Mouse (Mus musculus) heart, postnatal 4 days (tissue): Measurements from ENCODE around the gene Cul5. TPM values are rescaled to one million over a fixed set of nuclear protein-coding genes. Genes with fewer than 3 reads are reported as not detected.

Experiments used
- DNase-seq: peaks from one replicate; pipeline ENCODE4 v3.0.0; 2021
- total RNA-seq, 2 experiments: library from RNA; stranded (reverse); gene quantifications; 2 replicates each; pipeline ENCODE4 v1.2.3; 2021

Gene Cul5
- 10 to 100 TPM; 41.7 to 42.6 TPM for total RNA-seq

DNA sequence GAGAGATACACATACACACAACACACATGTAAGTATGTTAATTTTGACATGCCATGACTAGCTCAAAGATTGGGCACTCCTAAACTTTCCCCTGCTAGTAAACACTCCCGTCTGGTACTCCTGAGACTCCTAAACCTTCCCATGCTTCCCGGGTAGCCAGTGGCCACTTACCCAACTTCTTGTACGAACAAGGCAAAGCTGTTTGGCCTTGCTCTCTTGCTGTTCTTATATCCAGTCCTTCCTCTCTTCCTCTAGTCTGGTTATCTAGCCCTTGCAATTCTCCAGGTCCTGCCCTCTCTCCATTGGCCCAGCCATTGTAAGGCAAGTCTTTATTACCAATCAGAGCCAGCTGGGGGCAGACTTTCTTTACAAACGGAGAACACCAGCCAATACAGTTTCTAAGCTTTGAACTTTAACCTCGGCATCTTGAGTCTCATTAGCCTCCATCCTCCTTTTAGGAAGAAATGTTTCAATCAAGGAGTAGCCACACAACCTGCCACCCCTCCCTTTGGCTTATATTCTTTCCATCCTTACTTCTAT lies at the start of gene Cul5:
TSS of gene Cul5 (minus strand) at position 335 of the 540 bp plus-strand sequence.
- peak; percentile 33 for DNase-seq

DNA sequence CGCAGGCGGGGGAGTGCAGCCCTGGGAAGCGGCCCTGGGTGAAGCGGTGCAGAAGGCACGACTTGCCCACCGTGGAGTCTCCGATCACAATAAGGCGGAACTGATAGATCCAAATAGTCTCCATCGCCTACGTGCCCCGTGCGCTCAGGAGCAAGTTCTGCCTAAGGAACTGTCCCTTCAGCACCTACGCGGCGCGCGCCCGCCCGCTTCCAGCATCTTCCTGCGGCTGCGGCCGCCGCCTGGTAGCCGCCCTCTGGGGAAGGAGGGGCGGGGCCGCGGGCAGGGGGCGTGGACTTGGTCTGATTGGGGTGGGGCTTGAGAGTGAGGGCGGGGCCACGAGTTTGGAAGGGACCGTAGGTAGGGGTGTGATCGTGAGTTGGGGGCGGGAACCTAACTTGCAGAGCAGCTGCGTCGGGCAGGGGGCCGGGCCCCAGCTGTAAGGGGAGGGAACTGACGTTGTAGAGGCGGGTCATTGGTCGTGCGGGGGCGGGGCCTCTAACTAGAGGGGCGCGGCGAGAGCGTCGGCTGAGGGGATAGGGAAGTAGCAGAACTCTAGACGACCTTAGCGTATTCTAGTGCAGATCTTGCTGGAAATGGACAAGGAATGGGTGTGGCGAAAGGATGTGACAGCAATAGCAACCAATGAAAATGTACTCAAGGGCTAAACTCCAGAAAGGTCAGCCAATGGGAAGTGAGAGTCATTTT lies 36.3 kb upstream of the Cul5 start, which contains the start of gene Rab39:
TSS of gene Rab39 (minus strand) at position 241 of the 705 bp plus-strand sequence.
- peak; percentile 82 for DNase-seq

DNA sequence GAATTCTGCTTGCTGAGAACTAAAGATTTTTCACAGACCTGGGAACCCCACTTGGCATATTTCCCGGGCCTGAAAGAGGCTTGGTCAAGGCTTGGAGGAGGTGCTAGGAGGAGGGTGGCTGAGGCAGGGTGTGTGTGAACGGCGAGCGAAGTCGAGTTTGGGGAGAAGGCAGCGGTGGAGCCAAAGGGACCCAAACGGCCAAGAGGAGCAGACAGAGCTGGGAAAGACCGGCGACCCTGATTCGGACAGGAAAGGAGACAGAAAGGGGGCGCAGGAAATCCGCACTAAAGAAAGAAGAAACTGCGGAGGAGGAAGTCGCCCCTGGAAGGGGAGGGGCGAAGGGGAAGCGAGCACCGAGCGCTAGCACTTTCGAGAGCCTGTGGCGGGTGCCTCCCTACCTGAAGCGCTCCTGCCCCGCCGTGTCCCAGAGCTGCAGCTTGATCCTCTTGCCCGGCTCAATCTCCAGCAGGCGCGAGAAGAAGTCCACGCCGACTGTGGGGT lies 35.7 kb upstream of the Cul5 start:
- peak; percentile 10 for DNase-seq

DNA sequence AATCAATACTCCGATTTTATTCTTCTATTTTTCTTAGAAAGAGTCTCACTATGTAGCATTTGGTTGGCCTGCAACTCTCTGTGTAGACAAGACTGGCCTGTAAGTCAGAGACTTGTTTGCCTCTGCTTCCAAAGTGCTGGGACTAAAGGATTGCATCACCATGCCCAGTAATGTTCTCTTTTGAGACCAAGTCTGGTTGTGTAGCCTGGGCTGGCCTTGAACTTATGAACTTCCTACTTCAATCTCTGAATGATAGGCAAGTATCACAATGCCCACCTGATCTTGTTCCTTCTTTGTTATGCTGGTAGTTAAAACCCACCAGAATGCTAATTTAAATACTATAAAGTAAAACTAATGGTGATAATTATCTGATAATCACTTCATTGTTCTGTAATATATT lies 33.2 kb upstream of the Cul5 start:
- no peak for DNase-seq

DNA sequence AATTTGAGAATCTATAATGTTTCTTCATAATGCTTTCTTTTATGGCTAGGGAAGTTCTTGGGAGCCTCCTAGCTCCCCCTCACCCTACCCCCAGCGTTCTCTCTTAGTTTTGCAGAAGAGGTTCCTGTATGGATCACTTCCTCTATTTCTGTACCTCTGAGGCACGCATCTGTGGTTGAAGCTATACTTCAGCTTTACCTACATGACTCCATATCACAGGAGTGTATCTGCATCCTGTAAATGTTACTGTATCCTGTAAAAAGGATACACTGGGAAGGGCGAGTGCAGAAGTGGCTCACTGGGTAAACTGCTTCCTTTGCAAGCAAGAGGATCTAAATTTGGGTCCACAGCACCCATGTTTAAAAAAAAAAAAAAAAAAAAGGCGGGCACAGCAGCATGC lies 30.7 kb upstream of the Cul5 start:
- no peak for DNase-seq

DNA sequence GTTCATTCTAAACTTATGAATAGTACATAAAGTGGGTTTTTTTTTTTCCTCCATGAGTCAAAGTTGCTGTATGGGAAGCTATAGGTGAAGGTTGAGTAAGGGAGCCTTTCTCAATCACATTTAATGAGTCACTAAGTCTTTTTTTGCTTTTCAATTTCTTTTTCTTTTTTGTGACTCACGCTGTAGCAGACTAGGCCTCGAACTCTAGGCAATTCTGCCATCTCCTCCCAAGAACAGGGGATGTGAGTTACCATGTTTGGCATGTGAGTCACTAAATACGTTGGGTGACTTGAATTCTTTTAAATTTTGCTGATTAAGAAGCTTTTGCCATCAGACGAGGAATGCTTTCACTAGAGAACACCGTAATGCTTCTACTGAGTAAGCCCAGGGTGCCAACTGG lies 26.0 kb upstream of the Cul5 start:
- DNase-seq: no peak

DNA sequence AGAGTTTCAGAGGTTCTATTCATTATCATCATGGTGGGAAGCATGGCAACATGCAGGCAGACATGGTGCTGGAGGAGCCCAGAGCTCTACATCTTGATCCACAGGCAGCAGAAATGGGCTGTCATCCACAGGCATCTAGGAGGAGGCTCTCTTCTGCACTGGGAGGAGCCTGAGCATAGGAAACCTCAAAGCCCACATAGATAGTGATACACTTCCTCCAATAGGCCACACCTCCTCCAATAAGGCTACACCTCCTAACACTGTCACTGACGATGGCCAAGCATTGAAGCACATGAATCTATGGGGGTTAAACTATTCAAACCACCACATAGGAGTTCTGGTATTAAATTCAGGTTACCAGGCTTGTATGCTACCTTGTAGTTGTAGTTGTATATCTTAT lies 23.9 kb upstream of the Cul5 start:
- no peak for DNase-seq

DNA sequence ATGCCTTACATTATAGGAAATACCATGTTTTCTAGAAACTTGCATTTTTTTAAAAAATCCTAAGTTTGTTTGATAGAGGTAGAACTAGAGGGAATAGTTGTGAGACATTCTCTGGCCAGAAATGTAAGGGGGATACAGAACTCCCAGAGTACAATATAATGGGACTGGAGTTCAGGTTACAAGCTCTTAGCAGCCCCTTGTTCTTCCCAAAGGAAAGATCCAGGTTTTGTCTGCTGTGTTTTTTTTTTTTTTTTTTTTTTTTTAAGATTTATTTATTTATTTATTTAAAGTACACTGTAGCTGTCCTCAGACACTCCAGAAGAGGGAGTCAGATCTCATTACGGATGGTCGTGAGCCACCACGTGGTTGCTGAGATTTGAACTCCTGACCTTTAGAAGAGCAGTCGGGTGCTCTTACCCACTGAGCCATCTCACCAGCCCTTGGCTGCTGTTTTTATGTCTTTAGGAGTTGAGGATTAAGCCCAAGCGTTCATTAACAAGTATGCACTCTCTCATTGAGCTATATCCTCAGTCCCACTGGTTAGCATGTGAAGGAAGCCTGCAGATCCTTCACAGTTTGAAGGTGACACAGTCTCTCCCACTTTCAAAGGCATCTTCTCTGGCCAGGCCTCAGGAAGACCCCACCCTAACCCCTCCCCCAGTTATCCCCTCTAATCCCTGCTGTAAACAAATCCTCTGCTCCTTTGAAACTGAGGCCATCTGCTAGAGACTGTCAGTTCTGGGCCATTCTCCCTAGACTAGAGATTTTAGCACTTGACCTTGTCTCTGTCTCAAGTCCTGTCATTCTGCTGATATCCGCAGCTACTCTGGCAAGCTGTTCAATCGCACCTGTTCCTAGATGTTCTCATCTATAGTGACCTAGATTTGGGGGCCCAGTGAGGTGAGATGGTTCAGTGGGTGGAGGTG lies 22.2 kb upstream of the Cul5 start:
- DNase-seq: no peak

DNA sequence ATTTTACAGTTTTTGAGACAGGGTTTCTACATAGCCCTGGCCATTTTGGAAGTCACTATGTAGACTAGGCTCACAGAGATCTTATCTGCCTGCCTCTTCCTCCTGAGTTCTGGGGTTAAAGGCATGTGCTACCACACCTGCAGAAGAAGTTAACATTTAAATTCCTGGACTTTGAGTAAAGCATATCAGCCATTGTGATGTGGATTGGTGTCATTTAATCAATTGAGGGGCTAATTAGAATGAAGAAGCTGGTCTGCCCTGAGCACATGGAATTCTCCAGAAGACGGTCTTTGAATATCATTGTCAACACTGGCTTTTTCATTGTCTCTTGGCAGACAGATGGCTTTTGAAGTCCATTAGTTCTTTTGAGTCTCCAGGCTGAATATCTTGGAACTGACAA lies 11.0 kb upstream of the Cul5 start:
- no peak for DNase-seq

DNA sequence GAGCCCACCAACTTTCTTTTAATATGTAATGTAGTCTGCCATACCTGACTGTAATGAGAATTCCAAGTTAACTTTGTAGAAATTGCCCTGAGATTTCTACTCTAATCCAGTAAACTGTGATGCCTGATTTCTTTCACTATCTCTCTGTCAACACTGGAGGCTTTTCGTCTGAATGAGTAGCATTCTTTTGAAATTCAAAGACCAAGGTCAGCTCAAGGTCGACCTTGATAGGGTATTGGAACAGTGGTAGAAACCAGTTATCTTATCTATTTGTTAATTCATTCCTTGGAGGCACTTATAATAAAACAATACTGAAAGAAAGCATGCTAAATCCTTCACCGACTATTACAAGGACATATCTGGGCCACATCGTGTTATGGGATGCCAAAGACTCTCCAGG lies 7.1 kb upstream of the Cul5 start:
- DNase-seq: no peak

DNA sequence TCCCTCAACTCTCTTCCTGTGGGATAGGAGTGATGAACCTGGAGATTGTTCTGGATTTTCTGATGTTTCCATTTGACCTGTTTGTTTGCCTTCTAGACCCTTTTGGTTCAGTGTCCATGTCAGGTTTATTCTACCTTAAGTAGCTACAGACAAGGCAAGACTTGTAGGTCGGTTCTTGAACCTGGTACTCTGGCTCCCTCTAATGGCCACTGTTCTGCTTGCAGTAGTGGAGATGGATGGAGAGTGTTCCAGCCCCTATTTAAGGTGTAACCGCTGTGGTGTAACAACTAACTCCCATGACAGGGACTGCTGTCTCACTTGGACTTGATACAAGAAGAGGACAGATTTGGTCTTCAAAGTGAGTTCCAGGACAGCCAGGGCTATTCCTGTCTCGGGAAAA lies 3.8 kb upstream of the Cul5 start:
- peak; percentile 79 for DNase-seq

DNA sequence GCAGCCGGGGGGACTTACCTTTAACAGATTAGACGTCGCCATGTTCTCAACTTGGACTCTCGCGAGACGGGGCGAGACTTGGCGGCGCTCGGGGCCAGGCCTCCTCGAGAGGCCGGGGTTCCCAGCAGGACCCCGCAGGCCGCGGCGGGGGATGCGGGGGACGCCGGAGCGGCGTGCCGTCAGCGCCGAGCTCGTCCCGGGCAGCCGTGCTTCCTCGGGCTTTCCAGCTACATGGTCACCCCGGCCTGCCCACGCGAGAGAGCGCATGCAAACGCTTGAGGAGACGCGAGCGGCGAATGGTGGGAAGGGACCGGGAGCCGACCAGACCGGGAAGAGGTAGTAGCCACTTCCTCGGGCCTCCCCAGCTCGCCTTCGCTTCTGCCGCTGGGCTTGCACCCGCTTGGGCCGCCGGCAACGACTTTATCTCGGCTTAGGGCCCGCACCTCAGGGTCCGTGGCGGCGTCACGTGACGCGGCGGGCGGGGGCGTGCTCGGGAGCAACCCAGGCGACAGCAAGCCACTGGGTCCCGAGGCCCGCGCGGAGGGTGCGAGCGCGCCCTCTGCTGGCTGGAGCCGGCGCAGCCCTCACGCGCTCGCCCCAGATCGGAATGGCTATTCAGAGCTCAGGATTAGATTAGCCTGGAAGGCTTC lies 2.7 kb downstream of the Cul5 start:
- DNase-seq: peak; percentile 98

DNA sequence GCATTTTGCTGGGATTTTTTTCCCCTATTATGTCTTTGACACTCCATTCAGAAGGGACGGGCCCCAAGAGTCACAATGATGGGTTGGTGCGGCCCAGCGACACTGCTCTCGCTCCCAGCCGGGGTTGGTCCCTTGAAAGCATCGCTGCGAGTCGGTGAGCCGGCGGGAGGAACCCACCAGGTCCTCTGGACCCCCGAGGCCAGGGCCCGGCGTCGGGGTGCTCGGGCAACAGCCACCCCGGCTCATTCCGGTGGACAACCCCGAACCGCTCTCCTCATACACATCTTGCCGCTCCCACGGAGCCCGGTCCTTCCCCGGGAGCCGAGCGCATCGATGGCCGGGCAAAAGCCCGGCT lies 3.2 kb downstream of the Cul5 start:
- no peak for DNase-seq

DNA sequence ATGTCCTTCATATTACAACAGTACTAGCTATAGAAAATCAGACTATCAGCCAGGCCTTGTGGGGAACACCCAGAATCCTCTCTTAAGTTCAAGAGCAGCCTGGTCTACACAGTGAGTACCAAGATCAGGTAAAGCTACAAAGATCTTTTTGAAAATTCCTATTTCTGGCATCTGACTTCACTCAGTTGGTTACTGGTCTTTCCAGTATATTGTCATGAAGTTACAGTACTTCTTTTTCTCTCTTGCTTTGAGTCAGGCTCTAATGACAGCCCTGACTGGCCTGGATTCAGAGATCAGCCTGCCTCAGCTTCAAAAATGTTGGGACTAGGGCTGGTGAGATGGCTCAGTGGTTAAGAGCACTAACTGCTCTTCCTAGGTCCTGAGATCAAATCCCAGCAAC lies 4.4 kb downstream of the Cul5 start:
- DNase-seq: no peak

DNA sequence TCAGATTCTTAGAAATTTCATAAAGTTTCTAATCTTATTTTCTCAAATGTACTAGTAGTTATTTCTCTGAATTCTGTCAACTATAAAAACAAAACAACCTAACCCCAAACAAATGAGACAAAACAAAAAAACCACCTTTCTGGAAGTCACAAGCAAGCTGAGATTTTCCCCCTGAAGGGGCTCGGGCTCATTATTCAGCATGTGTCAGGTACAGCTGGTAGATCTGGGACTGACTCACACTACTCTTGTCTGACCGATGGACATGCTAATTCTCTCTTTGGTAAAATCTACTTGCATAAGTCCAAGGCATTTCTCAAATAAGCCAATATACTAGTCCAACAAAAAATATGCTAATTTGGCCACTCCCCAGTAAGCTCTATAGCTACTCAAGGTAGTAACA lies 5.0 kb downstream of the Cul5 start:
- DNase-seq: no peak

DNA sequence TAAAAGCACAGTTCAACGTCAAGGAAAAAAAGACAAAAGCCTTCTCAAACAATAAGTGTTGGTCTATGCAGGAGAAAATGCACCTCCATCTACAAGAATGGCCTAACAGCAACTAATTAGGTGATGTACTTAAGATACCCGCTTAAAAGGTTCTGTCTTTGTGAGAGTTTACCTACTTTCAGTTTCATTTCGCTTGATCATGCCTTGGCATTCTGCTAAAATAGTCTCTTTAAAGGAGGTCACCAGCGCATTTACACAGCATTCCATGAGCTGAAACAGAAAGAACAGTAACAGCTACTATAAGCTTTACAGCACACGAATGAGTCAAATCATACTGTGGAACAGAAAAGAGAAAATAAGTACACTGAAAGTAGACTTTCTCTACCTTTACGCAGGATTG lies 35.0 kb downstream of the Cul5 start:
- DNase-seq: no peak

DNA sequence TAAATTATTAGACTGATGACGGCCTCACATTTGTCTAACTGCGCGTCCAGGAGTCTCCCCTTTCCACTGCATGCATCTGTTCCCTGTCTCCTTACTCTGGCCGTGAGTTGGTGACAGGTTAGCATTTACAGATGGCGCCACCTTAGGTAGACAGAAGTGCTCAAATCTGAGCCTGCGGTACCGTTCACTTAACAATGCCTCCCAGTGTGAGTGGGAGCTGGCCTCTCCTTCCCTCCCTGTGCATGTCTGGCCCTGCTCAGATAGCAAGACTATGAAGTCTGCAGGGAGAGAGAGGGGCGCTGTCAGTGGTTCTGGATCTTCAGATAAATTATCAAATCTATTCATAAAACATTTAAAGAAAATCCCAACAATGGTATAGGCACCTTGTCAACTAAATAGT lies 54.6 kb downstream of the Cul5 start:
- DNase-seq: no peak

DNA sequence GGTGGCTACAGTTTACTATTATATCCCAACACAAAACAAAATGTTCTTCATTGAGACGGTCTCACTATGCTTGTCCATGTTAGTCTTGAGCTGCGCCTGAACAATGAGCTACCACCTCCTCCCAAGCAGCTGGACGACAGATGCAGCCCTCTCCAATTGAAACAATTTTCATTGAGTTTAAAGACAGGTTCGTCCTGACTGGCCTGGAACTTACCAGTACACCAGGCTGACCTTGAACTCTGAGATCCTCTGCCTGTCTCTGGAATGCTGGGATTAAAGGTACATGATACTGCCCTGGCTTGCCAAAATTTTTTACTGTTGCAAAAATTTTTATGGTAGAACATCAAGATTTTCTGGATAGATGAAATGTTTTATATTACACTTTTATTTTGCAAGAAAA lies 55.5 kb downstream of the Cul5 start:
- DNase-seq: no peak

DNA sequence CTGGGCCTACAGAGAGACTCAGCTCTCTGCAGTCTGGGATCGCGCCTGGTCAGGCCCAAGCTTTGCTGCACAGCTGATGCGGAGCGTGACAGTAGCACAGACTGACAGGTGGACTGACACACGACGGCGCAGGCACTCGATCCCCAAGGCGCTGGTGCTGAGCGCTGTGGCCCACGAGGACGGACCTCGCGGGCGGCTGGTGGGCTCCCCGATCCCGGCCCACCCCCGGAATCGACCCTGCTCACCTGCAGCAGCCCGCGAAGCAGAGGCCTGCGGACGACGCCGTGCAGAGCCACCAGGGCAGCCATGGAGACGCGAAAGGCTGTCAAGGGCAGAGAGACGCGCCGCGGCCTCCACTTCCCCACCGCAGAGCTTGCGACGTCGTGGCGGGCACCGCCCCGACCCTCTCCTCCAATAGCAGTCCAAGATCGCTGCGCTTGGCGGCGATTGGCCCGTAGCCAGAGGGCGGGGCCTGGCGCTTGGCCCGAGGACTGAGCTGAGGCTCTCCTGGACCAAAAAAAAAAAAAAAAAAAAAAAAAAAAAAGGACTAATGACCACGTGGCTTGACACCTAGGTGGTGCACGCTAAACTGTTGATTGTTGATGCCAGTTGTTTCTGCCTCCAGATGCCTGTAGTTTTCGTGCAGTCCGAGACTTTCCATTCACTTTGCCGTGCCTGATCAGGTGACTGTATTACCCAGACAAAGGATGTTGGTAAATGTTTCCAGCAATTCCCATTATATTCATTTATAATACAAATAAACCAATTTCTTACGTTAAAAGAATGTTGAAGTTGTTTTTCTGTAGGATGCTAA lies 59.6 kb downstream of the Cul5 start, which contains the start of gene Acat1:
TSS of gene Acat1 (minus strand) at position 415 of the 814 bp plus-strand sequence.
- DNase-seq: peak; percentile 98

DNA sequence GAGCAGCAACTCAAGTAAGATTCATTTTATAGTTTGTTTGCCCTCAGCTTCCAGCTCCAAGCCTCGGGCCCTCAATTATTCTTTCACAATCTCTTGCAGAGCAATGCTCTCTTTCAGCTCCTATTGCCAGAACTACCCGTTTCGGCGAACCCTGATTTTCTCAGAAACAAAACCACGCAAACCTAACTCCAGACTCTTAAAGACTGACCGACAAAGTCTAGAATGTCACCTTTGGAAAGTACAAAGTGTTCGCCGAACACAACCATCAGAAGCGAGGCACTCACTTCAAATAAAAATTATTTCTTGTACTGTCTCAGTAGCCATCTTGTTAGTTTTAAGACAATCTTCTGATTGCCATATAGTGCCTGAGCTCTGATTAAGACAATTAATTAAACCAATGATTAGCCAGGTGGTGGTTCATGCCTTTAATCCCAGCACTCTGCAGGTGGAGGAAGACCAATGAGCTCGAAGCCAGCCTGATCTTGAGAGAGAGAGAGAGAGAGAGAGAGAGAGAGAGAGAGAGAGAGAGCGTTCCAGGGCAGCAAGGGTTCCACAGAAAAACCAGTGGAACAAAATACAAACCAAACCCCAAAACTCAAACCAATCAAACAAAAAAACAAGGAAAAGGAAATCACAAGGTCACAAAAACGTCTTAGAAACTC lies 60.4 kb downstream of the Cul5 start:
- DNase-seq: no peak

DNA sequence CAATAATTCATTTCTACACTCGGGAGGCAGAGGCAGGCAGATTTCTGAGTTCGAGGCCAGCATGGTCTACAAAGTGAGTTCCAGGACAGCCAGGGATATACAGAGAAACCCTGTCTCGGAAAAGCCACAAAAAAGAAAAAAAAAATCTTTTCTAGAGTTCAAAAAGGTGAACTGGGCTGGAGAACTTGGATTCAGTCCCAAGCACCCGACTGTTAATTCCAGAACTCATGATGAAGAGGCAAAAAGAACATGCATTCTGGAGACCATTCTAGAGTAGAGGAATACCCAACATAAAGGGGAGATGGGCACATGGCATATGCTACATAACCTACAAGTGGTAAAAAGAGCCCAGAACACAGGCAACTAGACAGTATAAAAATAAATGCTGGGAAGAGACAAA lies 62.0 kb downstream of the Cul5 start:
- DNase-seq: no peak
